Mouse (Mus musculus): Measurements from ENCODE around the gene Snai3.

DNA sequence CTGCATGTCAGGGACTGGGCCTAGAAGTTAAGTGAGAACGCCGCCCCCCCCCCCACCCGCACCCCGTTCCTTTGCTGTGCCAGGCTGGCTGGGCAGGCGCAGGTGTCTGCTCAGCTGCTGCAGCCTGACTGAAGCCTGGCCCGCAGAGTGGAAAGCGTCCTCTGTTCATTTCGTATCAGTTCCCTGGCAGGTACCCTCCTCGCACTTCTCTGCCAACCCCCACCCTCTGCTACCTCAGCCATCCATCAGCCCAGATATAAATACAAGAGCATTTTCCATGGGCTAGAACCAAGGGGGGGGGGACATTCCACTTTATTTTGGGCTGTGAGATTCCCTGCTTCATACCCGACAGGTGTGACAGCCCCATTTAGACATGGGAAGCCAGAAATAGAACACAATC, 8.4 kb downstream of the Snai3 start:
- TF ChIP-seq EP300 (IDR thresholded peaks at IDR 0.05; ENCODE audit: low read depth) (no peak), CTCF (IDR thresholded peaks at IDR 0.05; ENCODE audit: low read depth) (no peak)
